Mouse (Mus musculus): ENCODE data around the gene Poln. TPM values are rescaled to one million over a fixed set of nuclear protein-coding genes. Genes with fewer than 3 reads are reported as not detected.
A peak's percentile ranks its signal among the peaks of the same experiment; 100 is the strongest.

Gene Poln
- polyA plus RNA-seq, 1 experiment from 2014 or later = 0.47 TPM

- no peak for TF ChIP-seq EP300 (IDR thresholded peaks at IDR 0.05; ENCODE audit: low read depth)
- Histone ChIP-seq H3K9me3 (ENCODE audit: low read length) (no peaks in the 10 kb centered on the region), H3K4me1 (ENCODE audit: insufficient read depth) (no peaks in the 10 kb centered on the region), H3K9ac (replicated peaks) (no peak overlapping the region), H3K27ac (ENCODE audit: low read depth) (no peak overlapping the region), H3K4me3 (ENCODE audit: low read depth, low read length) (no peak overlapping the region), H3K27me3 (ENCODE audit: insufficient read depth, low read length) (no peaks in the 10 kb centered on the region), H3K4me2 (ENCODE audit: low read depth, low read length) (no peak overlapping the region), H3K36me3 (replicated peaks; ENCODE audit: insufficient read depth, low read length) (no peaks in the 10 kb centered on the region)
- no peak for ATAC-seq
- 48% methylated on average over 7 of the region's 7 CpGs for WGBS (ENCODE audit: insufficient replicate concordance)
- DNase-seq = no peak
Observed at GRCm38 (mm10) chr5:34196423-34196822, 27.2 kb upstream of the Poln start.

- ATAC-seq = no peak
- Histone ChIP-seq H3K9me3 (ENCODE audit: low read length) (no peaks in the 10 kb centered on the region), H3K4me2 (ENCODE audit: low read depth, low read length) (no peak overlapping the region), H3K4me3 (ENCODE audit: low read depth, low read length) (no peak overlapping the region), H3K27ac (ENCODE audit: low read depth) (no peak overlapping the region), H3K4me1 (ENCODE audit: insufficient read depth) (no peaks in the 10 kb centered on the region; the same call in 1 of the 2 replicates), H3K27me3 (ENCODE audit: insufficient read depth, low read length) (no peaks in the 10 kb centered on the region), H3K9ac (replicated peaks) (no peak overlapping the region), H3K36me3 (replicated peaks; ENCODE audit: insufficient read depth, low read length) (no peaks in the 10 kb centered on the region)
- WGBS (ENCODE audit: insufficient replicate concordance) = 85% methylated on average over 12 of the region's 12 CpGs
- no peak for DNase-seq
- TF ChIP-seq EP300 (IDR thresholded peaks at IDR 0.05; ENCODE audit: low read depth) (no peak), CTCF (IDR thresholded peaks at IDR 0.05; ENCODE audit: low read depth) (no peak)
Observed at GRCm38 (mm10) chr5:34195786-34196185, 26.5 kb upstream of the Poln start.

- H3K27ac ChIP-seq (ENCODE audit: low read depth) = no peak overlapping the region
- ATAC-seq = no peak
Observed at GRCm38 (mm10) chr5:34194975-34195662, 25.9 kb upstream of the Poln start.

GRCm38 (mm10) chr5:34194426-34194825, 25.2 kb upstream of the Poln start:
- Histone ChIP-seq H3K4me3 (ENCODE audit: low read depth, low read length) (no peak overlapping the region), H3K27me3 (ENCODE audit: insufficient read depth, low read length) (no peaks in the 10 kb centered on the region), H3K4me2 (ENCODE audit: low read depth, low read length) (no peak overlapping the region), H3K4me1 (ENCODE audit: insufficient read depth) (peaks cover 6% of the 10 kb centered on the region; the same call in 1 of the 2 replicates), H3K9ac (replicated peaks) (no peak overlapping the region), H3K36me3 (replicated peaks; ENCODE audit: insufficient read depth, low read length) (no peaks in the 10 kb centered on the region), H3K9me3 (ENCODE audit: low read length) (no peaks in the 10 kb centered on the region), H3K27ac (ENCODE audit: low read depth) (no peak overlapping the region)
- ATAC-seq (no peak), DNase-seq (no peak)
- 36% methylated on average over 1 of the region's 1 CpGs for WGBS (ENCODE audit: insufficient replicate concordance)
- TF ChIP-seq EP300 (IDR thresholded peaks at IDR 0.05; ENCODE audit: low read depth) = no peak
- TF ChIP-seq CTCF (IDR thresholded peaks at IDR 0.05; ENCODE audit: low read depth) = no peak

More at GRCm38 (mm10) chr5:34194975-34195662, 25.9 kb upstream of the Poln start:
- TF ChIP-seq CTCF (IDR thresholded peaks at IDR 0.05; ENCODE audit: low read depth) = no peak
- no peak for TF ChIP-seq EP300 (IDR thresholded peaks at IDR 0.05; ENCODE audit: low read depth)
- DNase-seq = no peak
- no peaks in the 10 kb centered on the region for H3K9me3 ChIP-seq (ENCODE audit: low read length)
- no peak overlapping the region for H3K9ac ChIP-seq (replicated peaks)
- H3K4me3 ChIP-seq (ENCODE audit: low read depth, low read length) = no peak overlapping the region
- WGBS (ENCODE audit: insufficient replicate concordance) = 60% methylated on average over 6 of the region's 6 CpGs
- H3K27me3 ChIP-seq (ENCODE audit: insufficient read depth, low read length) = no peaks in the 10 kb centered on the region
- no peak overlapping the region for H3K4me2 ChIP-seq (ENCODE audit: low read depth, low read length)
- no peaks in the 10 kb centered on the region for H3K36me3 ChIP-seq (replicated peaks; ENCODE audit: insufficient read depth, low read length)
- H3K4me1 ChIP-seq (ENCODE audit: insufficient read depth) = no peaks in the 10 kb centered on the region; the same call in 1 of the 2 replicates

GRCm38 (mm10) chr5:34191843-34192242, 22.6 kb upstream of the Poln start:
- peak; percentile 52 for DNase-seq
- Histone ChIP-seq H3K27ac (ENCODE audit: low read depth) (no peak overlapping the region), H3K36me3 (replicated peaks; ENCODE audit: insufficient read depth, low read length) (no peaks in the 10 kb centered on the region), H3K4me3 (ENCODE audit: low read depth, low read length) (no peak overlapping the region), H3K9me3 (ENCODE audit: low read length) (no peaks in the 10 kb centered on the region), H3K4me1 (ENCODE audit: insufficient read depth) (peaks cover 14% of the 10 kb centered on the region), H3K27me3 (ENCODE audit: insufficient read depth, low read length) (no peaks in the 10 kb centered on the region), H3K9ac (replicated peaks) (no peak overlapping the region), H3K4me2 (ENCODE audit: low read depth, low read length) (no peak overlapping the region)
- peak; percentile 73 for TF ChIP-seq CTCF (IDR thresholded peaks at IDR 0.05; ENCODE audit: low read depth)
- TF ChIP-seq EP300 (IDR thresholded peaks at IDR 0.05; ENCODE audit: low read depth) = no peak
- ATAC-seq = no peak
- WGBS (ENCODE audit: insufficient replicate concordance) = 57% methylated on average over 4 of the region's 4 CpGs

GRCm38 (mm10) chr5:34191021-34191420, 21.8 kb upstream of the Poln start:
- Histone ChIP-seq H3K9ac (replicated peaks) (no peak overlapping the region), H3K4me2 (ENCODE audit: low read depth, low read length) (no peak overlapping the region), H3K4me3 (ENCODE audit: low read depth, low read length) (no peak overlapping the region), H3K9me3 (ENCODE audit: low read length) (no peaks in the 10 kb centered on the region), H3K4me1 (ENCODE audit: insufficient read depth) (peaks cover 22% of the 10 kb centered on the region), H3K27ac (ENCODE audit: low read depth) (no peak overlapping the region), H3K27me3 (ENCODE audit: insufficient read depth, low read length) (no peaks in the 10 kb centered on the region), H3K36me3 (replicated peaks; ENCODE audit: insufficient read depth, low read length) (no peaks in the 10 kb centered on the region)
- no peak for DNase-seq
- WGBS (ENCODE audit: insufficient replicate concordance) = 55% methylated on average over 4 of the region's 4 CpGs
- no peak for ATAC-seq
- TF ChIP-seq EP300 (IDR thresholded peaks at IDR 0.05; ENCODE audit: low read depth) = no peak
- TF ChIP-seq CTCF (IDR thresholded peaks at IDR 0.05; ENCODE audit: low read depth) = no peak

Data from liver, postnatal 0 days (tissue).